21 mouse cellular contexts compared by ENCODE assay signal in the genomic region with DNA sequence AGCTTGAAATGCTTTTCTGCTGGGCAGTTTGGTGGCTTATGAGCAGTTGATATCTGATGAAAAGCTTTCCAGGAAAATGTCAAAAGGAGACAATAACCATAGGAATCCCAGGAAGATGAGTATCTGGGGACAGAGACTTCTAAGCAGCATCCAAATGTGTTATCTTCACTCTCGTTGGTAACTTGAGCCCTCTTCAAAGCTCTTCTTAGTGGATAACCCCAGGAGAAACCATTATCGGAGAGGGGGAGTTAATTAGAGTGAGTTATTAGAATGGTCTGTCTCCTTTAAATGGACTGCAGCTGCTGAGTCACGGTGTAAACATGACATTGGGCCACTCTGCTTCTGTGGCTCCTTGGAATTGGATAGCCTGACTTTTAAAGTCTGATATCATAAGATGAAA.
A peak's percentile ranks its signal among the peaks of the same experiment; 100 is the strongest.
DNase-seq lines count a peak whose midpoint lies in the region; ATAC-seq and TF ChIP-seq lines count a peak whose summit lies in the region.
"Had no signal": no experiment of that assay in that cellular context is flagged by ENCODE, and none has a peak within 500 bp of the region (broad histone marks: within the 10 kb centered on the region; RNA-seq: fewer than 3 reads in every experiment).

No protein-coding gene starts in this region.

- no peak for ATAC-seq in megakaryocyte-erythroid progenitor cell, adult 5-6 weeks (replicated peaks; ENCODE audit: low FRiP score, low TSS enrichment, poor library complexity, severe bottlenecking)
- ATAC-seq: forebrain, postnatal 0 days; hindbrain, embryonic 16.5 days; midbrain, embryonic 16.5 days had no signal

- TF ChIP-seq POLR2A in brain, embryonic 14.5 days (IDR thresholded peaks at IDR 0.05; ENCODE audit: borderline replicate concordance, extremely low read depth, insufficient read depth, insufficient read length, poor library complexity, severe bottlenecking): no peak

- DNase-seq in kidney, postnatal 10 days: peak; percentile 6
- DNase-seq in kidney, adult 9 months: no peak
- DNase-seq in brain, embryonic 14.5 days (ENCODE audit: low read depth): peak; percentile 46
- peak; percentile 37 for DNase-seq in embryo, embryonic 11 days
- no peak for DNase-seq in ovary, postnatal 14 days (ENCODE audit: low spot score)
- DNase-seq: adrenal gland, postnatal 10 days; B cell, adult 2 months; cerebellum, adult 11-12 months; cerebellum, adult 9-11 months; forebrain, postnatal 0 days; gastrocnemius, postnatal 10 days; heart, postnatal 10 days; kidney, adult 18-20 months; layer of hippocampus, adult 9-11 months; liver; lung, adult 2 months; lung, postnatal 10 days; right cerebral cortex, postnatal 14 days had no signal

- TF ChIP-seq CTCF in brain, embryonic 14.5 days (IDR thresholded peaks at IDR 0.05; ENCODE audit: borderline replicate concordance, extremely low read depth, insufficient read depth, insufficient read length): no peak

Comparison
In these comparisons a context has a peak if more than half of its experiments do, and no peak if none do; other contexts are left out.
1. DNase-seq: peak in kidney, postnatal 10 days (single experiment), brain, embryonic 14.5 days (single experiment) and embryo, embryonic 11 days (single experiment); none in kidney, adult 9 months (single experiment) and ovary, postnatal 14 days (single experiment).